Mouse (Mus musculus) ES-Bruce4 (cell line): ENCODE results near the gene Szt2. TPM values are rescaled to one million over a fixed set of nuclear protein-coding genes. Genes with fewer than 3 reads are reported as not detected.

Experiments used
- H3K27ac ChIP-seq: 2 replicates; pipeline ENCODE4 v1.5.1; 2012; ENCODE audit warnings: low read length, inconsistent platforms; ENCODE audit not compliant: insufficient read depth
- H3K27me3 ChIP-seq: 2 replicates; pipeline ENCODE4 v1.6.1; 2012; ENCODE audit warnings: mild to moderate bottlenecking, low read length, inconsistent platforms; ENCODE audit not compliant: control insufficient read depth, poor library complexity, insufficient read depth, severe bottlenecking
- H3K36me3 ChIP-seq: 2 replicates; pipeline ENCODE4 v1.6.1; 2012; ENCODE audit warnings: inconsistent platforms, mild to moderate bottlenecking, low read length, moderate library complexity; ENCODE audit not compliant: control insufficient read depth, poor library complexity, insufficient read depth, severe bottlenecking
- H3K4me1 ChIP-seq: one replicate; pipeline ENCODE4 v1.8.1; 2011; ENCODE audit warnings: low read length; ENCODE audit not compliant: control insufficient read depth, insufficient read depth
- H3K4me3 ChIP-seq: 2 replicates; pipeline ENCODE4 v1.5.1; 2011; ENCODE audit warnings: low read depth, mild to moderate bottlenecking, low read length
- H3K9ac ChIP-seq: 2 replicates; pipeline ENCODE4 v1.6.1; 2012; ENCODE audit warnings: low read depth, mild to moderate bottlenecking, inconsistent platforms; ENCODE audit not compliant: poor library complexity, severe bottlenecking
- H3K9me3 ChIP-seq: replicated peaks from 2 replicates; pipeline ENCODE4 v1.6.1; 2012; ENCODE audit warnings: mild to moderate bottlenecking, low read length, inconsistent platforms; ENCODE audit not compliant: control insufficient read depth, poor library complexity, insufficient read depth, severe bottlenecking
- CTCF ChIP-seq: IDR thresholded peaks from one replicate; pipeline ENCODE4 v1.8.1; 2011; ENCODE audit warnings: low read depth, low read length
- EP300 ChIP-seq: IDR thresholded peaks from 2 replicates; pipeline ENCODE4 v1.6.1; 2011; ENCODE audit warnings: low read depth, low read length; ENCODE audit not compliant: insufficient read depth
- POLR2A ChIP-seq: IDR thresholded peaks from one replicate; pipeline ENCODE4 v1.8.1; 2011; ENCODE audit warnings: low read length; ENCODE audit not compliant: insufficient read depth
- polyA plus RNA-seq: library from polyadenylated mRNA; stranded (reverse); fragments of >200 nt; gene quantifications from 2 replicates; pipeline ENCODE4 v1.2.4, GENCODE M21; 2011; ENCODE audit warnings: low read depth; ENCODE audit not compliant: missing spikeins, insufficient read depth, insufficient read length

Szt2 gene
- polyA plus RNA-seq, 1 experiment, result 17.2 TPM

GRCm38 (mm10) chr4:118367551-118367950 is 41.5 kb downstream of the Szt2 start:
- Histone ChIP-seq H3K27ac (no peak overlapping the region), H3K4me3 (no peak overlapping the region), H3K4me1 (no peaks in the 10 kb centered on the region), H3K27me3 (no peaks in the 10 kb centered on the region), H3K36me3 (peaks cover 31% of the 10 kb centered on the region), H3K9ac (no peak overlapping the region), H3K9me3 (no peaks in the 10 kb centered on the region)
- no peak for TF ChIP-seq EP300

DNA sequence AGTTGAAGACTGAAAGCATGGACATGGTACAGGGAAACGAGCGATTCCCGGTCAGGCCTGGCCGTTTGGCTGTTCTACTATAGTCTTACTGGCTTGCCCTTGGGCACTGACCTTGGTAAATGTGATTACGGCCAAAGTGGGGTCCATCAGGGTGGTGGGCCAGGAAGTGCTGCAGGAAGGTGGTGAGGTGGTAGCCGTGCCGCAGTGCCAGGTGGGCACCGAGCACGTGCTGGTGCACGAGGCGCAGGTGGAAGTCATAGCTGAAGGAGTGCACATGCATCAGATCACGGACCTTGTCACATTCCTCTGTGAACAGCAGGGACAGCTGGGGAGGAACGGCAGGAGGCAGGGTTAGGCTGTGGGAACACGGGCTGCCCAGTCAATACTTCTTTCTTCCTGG is 43.1 kb downstream of the Szt2 start:
- no peak overlapping the region for H3K9ac ChIP-seq
- peaks cover 24% of the 10 kb centered on the region for H3K36me3 ChIP-seq
- H3K27ac ChIP-seq, result no peak overlapping the region
- no peaks in the 10 kb centered on the region for H3K4me1 ChIP-seq
- no peak overlapping the region for H3K4me3 ChIP-seq
- no peaks in the 10 kb centered on the region for H3K9me3 ChIP-seq
- no peak for TF ChIP-seq POLR2A
- no peak for TF ChIP-seq CTCF
- no peak for TF ChIP-seq EP300
- no peaks in the 10 kb centered on the region for H3K27me3 ChIP-seq

DNA sequence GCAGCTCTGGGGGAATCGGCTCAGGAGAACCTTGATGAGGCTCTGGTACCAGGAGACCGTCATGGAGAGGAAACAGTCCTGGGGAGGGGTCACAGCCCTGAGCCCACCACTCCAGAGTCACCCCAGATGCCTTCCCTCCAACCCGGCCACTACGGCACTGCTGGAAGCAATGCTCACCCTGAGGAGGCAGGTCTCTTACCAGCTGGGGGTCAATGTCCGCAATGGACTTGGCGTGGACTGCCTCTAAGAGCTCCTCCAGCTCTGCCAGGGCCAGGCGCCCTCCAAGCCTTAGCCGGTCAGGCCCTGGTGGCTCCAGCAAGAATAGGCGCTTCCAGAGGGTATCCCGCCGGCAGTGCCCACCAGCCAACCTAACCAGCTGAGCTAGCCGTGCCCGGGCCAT is 44.4 kb downstream of the Szt2 start:
- H3K9ac ChIP-seq, result no peak overlapping the region
- TF ChIP-seq EP300 (no peak), CTCF (no peak), POLR2A (no peak)
- peaks cover 19% of the 10 kb centered on the region for H3K36me3 ChIP-seq
- H3K9me3 ChIP-seq, result no peaks in the 10 kb centered on the region
- H3K4me1 ChIP-seq, result no peaks in the 10 kb centered on the region
- H3K27ac ChIP-seq, result no peak overlapping the region
- no peaks in the 10 kb centered on the region for H3K27me3 ChIP-seq
- no peak overlapping the region for H3K4me3 ChIP-seq

DNA sequence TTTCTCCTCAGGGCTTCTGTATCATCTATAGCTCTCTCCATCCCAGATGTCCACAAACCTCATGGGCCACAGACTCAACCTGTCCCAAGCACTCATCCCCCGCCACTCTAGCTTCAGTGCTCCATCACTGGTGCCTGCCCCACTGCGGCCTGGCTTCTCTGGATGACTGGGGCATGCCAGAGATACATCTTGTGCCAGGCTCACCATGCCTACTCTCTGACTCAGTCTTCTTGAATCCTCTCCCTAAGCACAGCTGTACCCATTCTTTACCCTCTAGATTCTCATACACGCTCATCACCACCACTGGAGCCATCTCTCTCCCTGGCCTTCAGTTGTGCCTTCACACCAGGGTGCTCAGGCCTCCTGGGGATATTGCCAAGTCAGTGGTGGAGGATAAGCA is 45.1 kb downstream of the Szt2 start:
- Histone ChIP-seq H3K27me3 (no peaks in the 10 kb centered on the region), H3K9me3 (no peaks in the 10 kb centered on the region), H3K4me3 (no peak overlapping the region), H3K27ac (no peak overlapping the region), H3K36me3 (peaks cover 14% of the 10 kb centered on the region), H3K9ac (no peak overlapping the region), H3K4me1 (no peaks in the 10 kb centered on the region)
- TF ChIP-seq EP300 (no peak), POLR2A (no peak), CTCF (no peak)

DNA sequence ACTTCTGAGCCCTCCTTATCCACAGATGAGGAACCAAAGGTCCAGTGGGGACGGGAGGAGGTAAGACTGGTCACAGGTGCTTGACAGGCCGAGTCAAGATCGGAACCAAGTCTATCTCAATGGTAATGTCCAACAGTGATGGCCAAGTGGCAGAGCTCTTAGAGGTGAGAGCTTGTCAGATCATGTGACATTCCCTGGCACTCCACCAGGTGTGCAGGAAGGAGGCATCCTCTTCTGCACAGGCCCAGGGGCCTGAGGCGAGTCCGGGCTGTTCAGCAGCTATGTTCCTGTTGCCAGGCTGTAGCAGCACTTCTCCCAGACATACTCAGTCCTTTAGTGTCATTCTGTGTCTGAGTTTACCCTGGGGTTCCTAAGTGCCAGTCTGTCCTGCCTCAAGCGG is 46.2 kb downstream of the Szt2 start:
- H3K27me3 ChIP-seq, result no peaks in the 10 kb centered on the region
- H3K4me3 ChIP-seq, result no peak overlapping the region
- no peak overlapping the region for H3K27ac ChIP-seq
- H3K36me3 ChIP-seq, result peaks cover 10% of the 10 kb centered on the region
- H3K9ac ChIP-seq, result no peak overlapping the region
- no peaks in the 10 kb centered on the region for H3K9me3 ChIP-seq
- TF ChIP-seq POLR2A (no peak), EP300 (no peak), CTCF (no peak)
- no peaks in the 10 kb centered on the region for H3K4me1 ChIP-seq

DNA sequence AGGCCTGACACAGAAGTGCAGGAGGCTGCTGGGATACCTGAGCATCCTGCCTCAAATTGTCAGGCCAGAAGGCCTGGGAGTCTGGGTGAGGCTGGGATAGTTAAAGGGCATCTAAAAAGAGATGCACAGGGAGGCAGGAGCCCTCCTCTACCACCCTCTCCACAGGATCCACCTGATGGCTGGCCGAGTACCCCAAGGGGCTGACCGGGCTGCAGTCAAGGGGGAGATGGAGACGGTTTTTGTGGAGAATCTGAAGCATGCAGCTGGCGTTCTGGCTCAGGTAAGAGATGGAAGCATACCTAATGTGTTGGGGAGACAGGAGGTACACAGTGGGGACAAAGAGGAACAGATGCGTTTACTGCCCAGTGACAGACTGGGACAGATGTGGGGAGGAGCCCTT is 47.6 kb downstream of the Szt2 start:
- Histone ChIP-seq H3K9ac (no peak overlapping the region), H3K27me3 (no peaks in the 10 kb centered on the region), H3K9me3 (no peaks in the 10 kb centered on the region), H3K27ac (no peak overlapping the region), H3K36me3 (peaks cover 10% of the 10 kb centered on the region), H3K4me1 (no peaks in the 10 kb centered on the region), H3K4me3 (no peak overlapping the region)
- TF ChIP-seq CTCF, result no peak
- no peak for TF ChIP-seq EP300
- TF ChIP-seq POLR2A, result no peak
